ENCODE assay signal across 7 mouse cellular contexts in the genomic region with DNA sequence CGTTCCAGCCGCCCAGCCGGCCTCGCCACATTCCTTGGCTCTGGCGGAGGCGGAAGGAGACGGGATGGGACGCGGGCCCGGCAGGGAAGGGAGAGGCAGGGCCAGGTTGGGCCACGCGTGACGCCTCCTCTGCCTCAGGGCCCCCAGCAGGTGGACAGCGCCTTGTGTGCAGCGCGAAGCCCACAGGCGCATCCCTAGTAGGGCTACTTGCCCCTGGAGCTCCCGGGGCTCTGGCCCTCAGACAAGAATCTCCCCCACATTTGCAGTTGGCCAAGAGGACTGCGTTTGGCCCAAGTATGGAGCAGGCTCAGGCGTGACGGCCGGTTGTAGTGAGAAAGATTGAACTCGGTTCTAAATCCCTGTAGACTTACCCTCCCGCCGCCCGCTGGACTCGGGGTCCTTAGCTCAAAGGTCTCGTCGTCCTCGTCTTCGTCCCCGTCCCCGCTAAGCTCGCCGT. TPM values are rescaled to one million over a fixed set of nuclear protein-coding genes. Genes with fewer than 3 reads are reported as not detected.
DNase-seq lines count a peak whose midpoint lies in the region; ATAC-seq and TF ChIP-seq lines count a peak whose summit lies in the region.

A gene (plus strand): TSS at position 170 of the 457 bp plus-strand sequence.

- H3K36me3 ChIP-seq in E14TG2a.4 (ENCODE audit: insufficient read depth, low read length) (peaks cover 15% of the 10 kb centered on the region), macrophage (ENCODE audit: inconsistent target) (0 out of 2 replicates have a peak, but pooled peaks cover 7% of the 10 kb centered on the region)

- TF ChIP-seq POLR2A in embryonic fibroblast, embryonic 13.5 days (IDR thresholded peaks at IDR 0.05; ENCODE audit: low read depth, low read length): no peak; the same call in 1 of the 2 replicates

- H3K27ac ChIP-seq in embryonic fibroblast, embryonic 13.5 days (ENCODE audit: insufficient read depth, low read length): peak within 1 kb of the TSS; percentile 74
- H3K27ac ChIP-seq in macrophage: peak within 1 kb of the TSS; percentile 42; the same call in 1 of the 2 replicates

- H3K4me3 ChIP-seq in E14TG2a.4 (replicated peaks; ENCODE audit: low read length): peak within 1 kb of the TSS; percentile 84
- H3K4me3 ChIP-seq in embryonic fibroblast, embryonic 13.5 days (ENCODE audit: insufficient read depth, low read length): peak within 1 kb of the TSS; percentile 71
- peak within 1 kb of the TSS; percentile 74 for H3K4me3 ChIP-seq in macrophage (ENCODE audit: inconsistent target)

- 6% methylated on average over 35 of the region's 35 CpGs for WGBS in macrophage (ENCODE audit: missing documents)

- CTCF ChIA-PET in Patski (lab: Charles Lee): interaction anchor here (1.0 to 1.6 kb wide), 5 partner anchors 18 to 99 kb away, joined by 3 to 4 read pairs (median 3); no protein-coding TSS in a partner anchor

- no peaks in the 10 kb centered on the region for H3K9me3 ChIP-seq in E14TG2a.4 (ENCODE audit: low read length)

- intact Hi-C loops in heart, postnatal 36 days (cut with DNase I): loop anchor here (1.0 to 5.0 kb wide), 2 partner anchors 50 to 203 kb away; no protein-coding TSS in a partner anchor

- TF ChIP-seq CTCF in E14TG2a.4 (conservative IDR thresholded peaks at IDR 0.05; ENCODE audit: low read length) (no peak), Patski (IDR thresholded peaks at IDR 0.05) (no peak)
- no peak for TF ChIP-seq CTCF in embryonic fibroblast, embryonic 13.5 days (IDR thresholded peaks at IDR 0.05; ENCODE audit: borderline replicate concordance, insufficient read depth, low read length)

- POLR2A ChIA-PET in Patski (lab: Charles Lee): interaction anchor here (1.0 to 5.7 kb wide), 5 partner anchors 21 to 75 kb away, joined by 3 to 31 read pairs (median 5); a partner anchor contains a TSS

- no peaks in the 10 kb centered on the region; the same call in 1 of the 2 replicates for H3K79me2 ChIP-seq in macrophage (ENCODE audit: inconsistent target)

- peaks cover 59% of the 10 kb centered on the region for H3K4me1 ChIP-seq in E14TG2a.4 (replicated peaks; ENCODE audit: low read depth, low read length)
- H3K4me1 ChIP-seq in embryonic fibroblast, embryonic 13.5 days (ENCODE audit: control insufficient read depth, insufficient read depth, low read length): peaks cover 7% of the 10 kb centered on the region

- in situ Hi-C loops in Patski (cut with MboI; ENCODE audit: low pct_unique_long_range_greater_than_20kb): loop anchor here (5.0 to 10.0 kb wide), 2 partner anchors 88 to 196 kb away; a partner anchor contains a TSS

- DNase-seq in Patski (ENCODE audit: low read depth, low spot score): no peak
- DNase-seq in heart, postnatal 36 days: peak; percentile 68 to 78
- no peak for DNase-seq in layer of hippocampus, postnatal 36 days
- DNase-seq in urinary bladder, postnatal 10 days (ENCODE audit: low spot score): peak; percentile 52

- peak; percentile 14 for ATAC-seq in Patski

- H3K27me3 ChIP-seq in E14TG2a.4 (ENCODE audit: insufficient read depth, low read length) (peaks cover 91% of the 10 kb centered on the region), Patski (no peaks in the 10 kb centered on the region)

RNA-seq across cellular contexts. Expression of the gene that starts here (rescaled TPM):
- polyA plus RNA-seq in Patski (2021) (10.8 TPM), macrophage (2018) (0.17 to 0.34 TPM (median 0.27 TPM) in 3 replicates)
- polyA plus RNA-seq in embryonic fibroblast, embryonic 13.5 days (2011; ENCODE audit: insufficient read length, low read depth, missing spikeins): 3.0 TPM in 2 replicates
- total RNA-seq in heart, postnatal 36 days (2021): 1 to 10 TPM; 1.5 to 1.7 TPM
- 100 to 1,000 TPM; 168 to 169 TPM for total RNA-seq in layer of hippocampus, postnatal 36 days (2021)
- 10 to 100 TPM in 1 of 26 experiments, 1 to 10 TPM in 25; 1.2 to 11.0 (median 5.9) TPM for total RNA-seq in macrophage (2018; cell fraction: chromatin; rRNA removed)
- total RNA-seq in macrophage (2018; cell fraction: cytosol; rRNA removed): under 1 TPM; 0.05 to 0.71 (median 0.26) TPM
- total RNA-seq in macrophage (2018; cell fraction: nucleus; rRNA removed): 1 to 10 TPM in 23 of 26 experiments, under 1 TPM in 3; 0.46 to 5.0 (median 2.9) TPM

Comparison
In these comparisons a context has a peak if more than half of its experiments do, and no peak if none do; other contexts are left out.
1. RNA of the gene that starts here (total RNA-seq): 168 to 169 TPM in layer of hippocampus, postnatal 36 days; 1.5 to 1.7 TPM in heart, postnatal 36 days; every median in the first group is over 10 times any median in the second.
2. DNase-seq: peak in heart, postnatal 36 days (2 of 2) and urinary bladder, postnatal 10 days (single experiment); none in Patski (single experiment) and layer of hippocampus, postnatal 36 days (0 of 2).
3. Peak in every context shown above with its lines, with median percentiles within 50 percentile points of each other: H3K4me3 ChIP-seq.